Mouse (Mus musculus): ENCODE results near the gene Fxr2. TPM values are rescaled to one million over a fixed set of nuclear protein-coding genes. Genes with fewer than 3 reads are reported as not detected.

The Fxr2 gene
- 9.2 TPM for polyA plus RNA-seq (2017; shearing (Covaris generic))

GRCm38 (mm10) chr11:69632284-69633089 lies at the start of gene Fxr2:
Fxr2 (plus strand) TSS chr11:69632990.

GRCm38 (mm10) chr11:69605726-69606490 lies 26.9 kb upstream of the Fxr2 start, which contains the start of gene Atp1b2:
Atp1b2 (minus strand) TSS chr11:69605942.

GRCm38 (mm10) chr11:69617805-69618204 lies 15.0 kb upstream of the Fxr2 start, which contains the start of gene Shbg:
Shbg (minus strand) TSS chr11:69617905.

GRCm38 (mm10) chr11:69621571-69622268 lies 11.1 kb upstream of the Fxr2 start, which contains the start of gene Sat2:
Sat2 (plus strand) TSS chr11:69622024.

GRCm38 (mm10) chr11:69655264-69656064 lies 22.7 kb downstream of the Fxr2 start, which contains the start of gene Sox15:
Sox15 (plus strand) TSS chr11:69655314.

GRCm38 (mm10) chr11:69662213-69662966 lies 29.6 kb downstream of the Fxr2 start, which contains the start of gene Mpdu1:
Mpdu1 (minus strand) TSS chr11:69662642.

GRCm38 (mm10) chr11:69665961-69666664 lies 33.3 kb downstream of the Fxr2 start, which contains the start of gene Cd68:
Cd68 (minus strand) TSS chr11:69666153.

GRCm38 (mm10) chr11:69672211-69672706 lies 39.5 kb downstream of the Fxr2 start, which contains the start of gene Eif4a1:
Eif4a1 (minus strand) TSS chr11:69672423.

GRCm38 (mm10) chr11:69681314-69682208 lies 48.8 kb downstream of the Fxr2 start, which contains the start of gene Senp3:
Senp3 (minus strand) TSS chr11:69682084.

GRCm38 (mm10) chr11:69685526-69686148 lies 52.8 kb downstream of the Fxr2 start, which contains the start of gene Tnfsf13:
Tnfsf13 (minus strand) TSS chr11:69685784.

GRCm38 (mm10) chr11:69695361-69696181 lies 62.8 kb downstream of the Fxr2 start, which contains the start of the genes Tnfsf12 and Tnfsfm13:
Tnfsf12 (minus strand) TSS chr11:69695849.
Tnfsfm13 (minus strand) TSS chr11:69696098.

Other genes starting within 250 kb of the Fxr2 start
- 146 TPM for gene Naa38, start 237.5 kb upstream of the Fxr2 start, polyA plus RNA-seq (2017; shearing (Covaris generic))
- 38.7 TPM for gene Cyb5d1, start 237.4 kb upstream of the Fxr2 start, polyA plus RNA-seq (2017; shearing (Covaris generic))
- gene Tmem88, start 234.8 kb upstream of the Fxr2 start, polyA plus RNA-seq (2017; shearing (Covaris generic)): 1.2 TPM
- gene Kdm6b, start 219.3 kb upstream of the Fxr2 start, polyA plus RNA-seq (2017; shearing (Covaris generic)): 4.3 TPM
- gene Dnah2, start 83.9 kb upstream of the Fxr2 start, polyA plus RNA-seq (2017; shearing (Covaris generic)): not detected
- gene Efnb3, start 72.8 kb upstream of the Fxr2 start, polyA plus RNA-seq (2017; shearing (Covaris generic)): 0.36 TPM
- gene Wrap53, start 52.7 kb upstream of the Fxr2 start, polyA plus RNA-seq (2017; shearing (Covaris generic)): 30.3 TPM
- 257 TPM for gene Trp53, start 52.6 kb upstream of the Fxr2 start, polyA plus RNA-seq (2017; shearing (Covaris generic))
- not detected for gene Atp1b2, start 27.0 kb upstream of the Fxr2 start, polyA plus RNA-seq (2017; shearing (Covaris generic))
- gene Shbg, start 15.1 kb upstream of the Fxr2 start, polyA plus RNA-seq (2017; shearing (Covaris generic)): not detected
- gene Sat2, start 11.0 kb upstream of the Fxr2 start, polyA plus RNA-seq (2017; shearing (Covaris generic)): not detected
- not detected for gene Sox15, start 22.3 kb downstream of the Fxr2 start, polyA plus RNA-seq (2017; shearing (Covaris generic))
- 66.8 TPM for gene Mpdu1, start 29.7 kb downstream of the Fxr2 start, polyA plus RNA-seq (2017; shearing (Covaris generic))
- gene Cd68, start 33.2 kb downstream of the Fxr2 start, polyA plus RNA-seq (2017; shearing (Covaris generic)): 5.7 TPM
- 558 TPM for gene Eif4a1, start 39.4 kb downstream of the Fxr2 start, polyA plus RNA-seq (2017; shearing (Covaris generic))
- gene Senp3, start 49.1 kb downstream of the Fxr2 start, polyA plus RNA-seq (2017; shearing (Covaris generic)): 44.6 TPM
- gene Tnfsf13, start 52.8 kb downstream of the Fxr2 start, polyA plus RNA-seq (2017; shearing (Covaris generic)): not detected
- not detected for gene Tnfsf12, start 62.9 kb downstream of the Fxr2 start, polyA plus RNA-seq (2017; shearing (Covaris generic))
- not detected for gene Tnfsfm13, start 63.1 kb downstream of the Fxr2 start, polyA plus RNA-seq (2017; shearing (Covaris generic))
- 53.7 TPM for gene Polr2a, start 125.6 kb downstream of the Fxr2 start, polyA plus RNA-seq (2017; shearing (Covaris generic))
- gene Slc35g3, start 129.0 kb downstream of the Fxr2 start, polyA plus RNA-seq (2017; shearing (Covaris generic)): not detected
- 4.9 TPM for gene Zbtb4, start 132.9 kb downstream of the Fxr2 start, polyA plus RNA-seq (2017; shearing (Covaris generic))
- gene Chrnb1, start 163.0 kb downstream of the Fxr2 start, polyA plus RNA-seq (2017; shearing (Covaris generic)): 3.5 TPM
- gene Fgf11, start 168.9 kb downstream of the Fxr2 start, polyA plus RNA-seq (2017; shearing (Covaris generic)): not detected
- gene Tmem102, start 172.6 kb downstream of the Fxr2 start, polyA plus RNA-seq (2017; shearing (Covaris generic)): not detected
- gene Gm39566, start 182.3 kb downstream of the Fxr2 start, polyA plus RNA-seq (2017; shearing (Covaris generic)): not detected
- gene Spem2, start 185.5 kb downstream of the Fxr2 start, polyA plus RNA-seq (2017; shearing (Covaris generic)): not detected
- gene Spem1, start 189.2 kb downstream of the Fxr2 start, polyA plus RNA-seq (2017; shearing (Covaris generic)): not detected
- 0.65 TPM for gene Nlgn2, start 204.8 kb downstream of the Fxr2 start, polyA plus RNA-seq (2017; shearing (Covaris generic))
- 121 TPM for gene Tmem256, start 205.5 kb downstream of the Fxr2 start, polyA plus RNA-seq (2017; shearing (Covaris generic))
- 30.1 TPM for gene Plscr3, start 213.4 kb downstream of the Fxr2 start, polyA plus RNA-seq (2017; shearing (Covaris generic))
- not detected for gene Tnk1, start 225.7 kb downstream of the Fxr2 start, polyA plus RNA-seq (2017; shearing (Covaris generic))
- gene Tmem95, start 245.0 kb downstream of the Fxr2 start, polyA plus RNA-seq (2017; shearing (Covaris generic)): not detected
- gene Kctd11, start 248.4 kb downstream of the Fxr2 start, polyA plus RNA-seq (2017; shearing (Covaris generic)): 1.1 TPM

Measured in CD4-positive, CD25-positive, alpha-beta regulatory T cell, adult 9 weeks (primary cell).